Mouse (Mus musculus): ENCODE data around the gene Jag1.

- TF ChIP-seq CTCF (conservative IDR thresholded peaks at IDR 0.05; ENCODE audit: insufficient read depth, insufficient read length, low read depth, low read length) (no peak), POLR2A (IDR thresholded peaks at IDR 0.05; ENCODE audit: low read depth, low read length) (no peak)
Observed at GRCm38 (mm10) chr2:137096981-137097460, 19.4 kb downstream of the Jag1 start.

Data from kidney, adult 2 months (tissue).